Mouse (Mus musculus): Measurements from ENCODE around the gene Tnni2.

Gene Tnni2

DNA sequence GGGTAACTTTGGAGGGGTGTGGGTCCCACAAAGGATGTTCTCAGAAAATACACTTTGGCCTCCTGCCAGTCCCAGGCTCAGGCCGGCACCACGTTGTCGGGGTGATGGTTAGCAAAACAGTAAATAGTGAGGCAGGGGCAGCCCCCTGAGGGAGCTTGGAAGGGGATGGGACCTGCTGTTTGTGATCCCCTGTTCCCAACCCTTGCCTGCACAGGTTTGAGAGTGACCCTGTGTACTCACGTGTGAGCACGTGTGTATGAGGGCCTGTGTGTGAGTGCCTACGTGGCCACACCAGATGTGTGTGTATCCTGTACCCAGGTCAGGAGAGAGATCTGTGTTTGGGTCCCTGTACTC is 40.6 kb downstream of the Tnni2 start:
- DNase-seq (ENCODE audit: low spot score in 2 of 2) = no peak

DNA sequence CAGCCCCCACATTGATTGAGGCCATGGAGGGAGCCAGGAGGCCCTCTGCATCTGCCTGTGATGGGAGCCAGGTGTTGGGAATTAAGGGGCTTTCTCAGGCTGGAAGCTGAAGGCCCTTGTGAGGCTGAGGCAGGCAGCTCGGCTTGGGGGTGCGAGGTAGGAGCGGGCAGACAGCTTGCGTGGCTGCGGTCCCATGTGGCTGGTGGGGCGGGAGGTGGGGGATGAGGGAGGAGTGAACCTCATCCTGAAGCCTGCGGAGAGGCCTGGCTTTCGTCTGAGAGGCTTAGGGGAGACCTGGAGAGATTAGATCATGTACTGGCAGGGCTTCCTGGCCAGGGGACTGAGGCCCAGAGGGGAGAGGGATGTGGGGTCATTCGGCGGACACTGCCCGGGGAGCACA is 41.5 kb downstream of the Tnni2 start:
- DNase-seq (ENCODE audit: low spot score in 2 of 2) = no peak

DNA sequence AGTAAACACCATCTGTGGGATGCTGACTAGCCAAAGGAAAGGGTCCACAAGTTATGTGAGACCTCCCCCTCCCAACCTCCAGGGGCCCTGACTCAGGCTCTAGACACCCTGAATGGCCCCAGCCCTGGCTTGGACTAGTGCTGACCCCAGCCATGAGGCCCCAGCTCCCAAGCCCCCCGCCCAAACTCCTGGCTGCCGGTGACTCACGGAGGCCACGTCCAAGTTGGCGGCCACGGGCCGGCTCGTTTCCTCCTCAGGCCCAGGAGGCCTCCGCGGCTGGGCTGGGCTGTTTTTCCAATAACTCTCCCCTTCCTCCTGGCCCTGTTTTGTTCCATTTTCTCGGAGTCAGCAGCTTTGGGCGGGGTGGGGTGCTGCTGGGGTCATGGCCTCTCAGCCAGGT is 43.2 kb downstream of the Tnni2 start:
- DNase-seq (ENCODE audit: low spot score in 2 of 2) = no peak

DNA sequence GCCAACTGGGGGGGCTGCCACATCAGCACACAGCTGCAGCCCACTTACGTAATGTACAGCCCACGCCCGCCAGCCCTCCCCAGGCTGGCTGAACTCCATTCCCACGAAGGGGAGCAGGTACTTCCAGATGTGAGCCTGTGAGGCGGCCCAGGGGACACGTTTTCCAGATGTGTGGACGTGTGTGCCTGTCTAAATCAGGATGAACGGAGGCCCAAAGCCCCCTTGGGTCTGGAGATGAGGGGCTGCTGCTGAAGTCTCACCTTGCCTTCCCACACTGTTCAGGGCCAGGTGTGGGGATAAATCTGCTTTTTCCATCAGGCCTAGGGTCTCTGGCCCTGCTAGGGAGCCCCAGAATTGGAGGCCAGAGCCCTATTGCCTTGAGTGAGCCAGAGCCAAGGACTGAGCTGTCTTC is 45.1 kb downstream of the Tnni2 start:
- DNase-seq (ENCODE audit: low spot score in 2 of 2) = no peak

DNA sequence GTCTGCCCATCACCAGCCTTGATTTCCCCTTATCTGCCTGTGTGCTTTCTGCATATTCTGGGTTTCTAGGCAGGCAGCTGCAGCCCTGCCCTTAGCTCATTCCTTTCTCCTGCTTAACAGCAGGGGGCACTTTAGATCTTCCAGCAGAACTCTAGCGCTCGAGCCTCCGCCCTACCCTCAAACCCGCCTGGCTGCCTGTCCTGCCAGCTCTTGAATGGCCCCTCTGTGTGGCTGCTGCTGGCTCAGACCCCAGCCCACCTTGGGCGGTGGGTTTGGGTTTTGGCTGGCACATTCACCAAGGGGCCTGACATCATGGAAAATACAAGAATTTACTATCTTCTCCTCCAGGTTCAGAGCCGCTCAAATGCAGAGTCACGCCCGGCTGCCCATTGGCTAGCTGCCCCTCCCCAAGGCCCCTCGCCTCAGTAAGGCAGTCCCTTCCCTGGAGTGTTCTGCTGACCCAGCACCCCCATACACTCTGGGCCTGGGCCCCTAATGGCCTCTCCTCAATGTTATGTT is 45.8 kb downstream of the Tnni2 start:
- DNase-seq (ENCODE audit: low spot score in 2 of 2) = no peak

DNA sequence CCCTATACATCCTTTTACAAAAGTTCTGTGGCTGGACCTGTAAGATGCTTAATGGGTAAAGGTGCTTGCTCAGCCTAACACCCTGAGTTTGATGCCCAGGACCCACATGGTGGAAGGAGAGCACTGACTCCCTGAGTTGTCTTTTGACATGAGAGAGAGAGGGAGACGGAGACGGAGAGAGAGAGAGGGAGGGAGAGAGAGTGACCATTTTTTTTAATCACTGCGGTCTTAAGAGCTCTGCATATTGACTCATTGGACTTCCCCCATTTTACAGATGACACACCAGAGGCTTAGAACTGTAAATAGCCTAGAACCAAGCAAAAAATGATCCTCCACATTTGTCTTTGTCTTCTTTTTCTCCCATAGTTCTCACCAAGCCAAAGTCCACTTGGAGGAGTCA is 46.4 kb downstream of the Tnni2 start:
- DNase-seq (ENCODE audit: low spot score in 2 of 2) = no peak

DNA sequence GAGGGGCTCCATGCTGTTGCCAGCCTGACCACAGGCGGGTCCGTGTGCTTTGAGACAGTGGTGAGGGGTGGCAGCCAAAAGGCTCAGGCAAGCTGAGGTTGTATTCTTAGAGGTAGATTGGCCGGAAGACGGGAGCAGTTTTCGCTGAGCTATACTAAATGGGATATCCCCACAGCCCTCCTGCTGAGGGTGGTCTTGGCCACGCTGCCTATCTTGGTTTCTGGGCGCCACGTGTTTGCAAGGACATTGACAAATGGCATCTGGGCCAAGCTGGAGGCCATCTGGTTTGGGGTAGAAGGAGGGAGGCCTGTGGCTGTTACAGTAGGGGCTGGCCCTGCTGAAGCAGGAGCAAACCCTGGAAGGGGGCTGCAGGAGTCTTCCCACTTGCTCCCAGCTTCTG is 51.9 kb downstream of the Tnni2 start:
- no peak for DNase-seq (ENCODE audit: low spot score in 2 of 2)

Measured in spleen, postnatal 36 days (tissue).